Mouse (Mus musculus): ENCODE results near the gene Kcnh6. TPM values are rescaled to one million over a fixed set of nuclear protein-coding genes. Genes with fewer than 3 reads are reported as not detected.

Kcnh6 gene
- total RNA-seq, 1 experiment from 2014 or later, result 0.15 TPM

GRCm38 (mm10) chr11:106063756-106064155 is 55.8 kb downstream of the Kcnh6 start:
- DNase-seq, result no peak

- no peak for DNase-seq
Measured at GRCm38 (mm10) chr11:106065073-106065922, 57.4 kb downstream of the Kcnh6 start.

DNA sequence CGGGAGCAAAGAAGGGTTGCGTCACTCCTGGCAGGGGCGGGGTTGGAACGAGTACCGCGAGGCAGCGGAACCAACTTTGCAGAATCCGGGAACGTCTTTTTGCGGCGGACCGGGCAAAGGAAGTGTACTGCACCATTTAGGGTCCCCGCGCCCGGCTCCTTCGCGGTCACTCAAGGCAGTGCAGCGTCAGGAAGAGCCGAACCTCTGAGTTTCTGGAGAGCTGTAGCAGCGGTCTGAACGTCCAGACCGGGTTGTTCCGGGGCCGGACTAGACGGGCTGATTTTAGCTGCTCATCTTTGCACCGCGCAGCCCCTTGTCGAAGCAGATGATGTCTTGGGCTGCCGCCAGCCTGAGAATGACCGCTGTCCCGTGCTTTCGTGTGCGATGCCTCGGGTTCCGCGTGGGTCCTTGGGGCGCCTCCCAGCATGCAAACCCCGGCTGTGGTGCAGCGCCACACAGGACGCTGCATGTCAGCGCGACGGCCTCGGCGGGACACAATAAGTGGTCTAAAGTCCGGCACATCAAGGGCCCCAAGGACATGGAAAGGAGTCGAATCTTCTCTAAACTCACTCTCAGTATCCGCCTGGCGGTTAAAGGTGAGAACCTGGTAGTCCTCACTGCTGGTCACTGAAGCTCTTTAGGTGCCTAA is 58.1 kb downstream of the Kcnh6 start, which contains the start of gene Taco1:
TSS of gene Taco1 (plus strand) at position 139 of the 649 bp plus-strand sequence.
- DNase-seq, result peak; percentile 97

DNA sequence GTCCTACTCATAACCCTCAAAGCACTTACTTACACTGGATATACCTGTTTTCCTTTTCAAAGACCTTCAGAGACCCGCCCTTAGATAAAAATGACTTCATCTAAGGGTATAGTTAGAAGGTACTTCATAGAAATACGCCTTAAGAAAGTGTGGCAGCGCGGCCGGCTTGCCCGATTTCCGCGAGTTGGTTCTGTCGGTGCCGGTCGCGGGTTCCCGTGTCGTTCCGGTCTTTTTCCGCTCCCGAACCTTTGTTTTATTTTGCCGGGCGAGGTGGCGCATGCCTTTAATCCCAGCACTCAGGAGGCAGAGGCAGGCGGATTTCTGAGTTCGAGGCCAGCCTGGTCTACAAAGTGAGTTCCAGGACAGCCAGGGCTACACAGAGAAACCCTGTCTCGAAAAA is 58.7 kb downstream of the Kcnh6 start:
- DNase-seq, result peak; percentile 47

DNA sequence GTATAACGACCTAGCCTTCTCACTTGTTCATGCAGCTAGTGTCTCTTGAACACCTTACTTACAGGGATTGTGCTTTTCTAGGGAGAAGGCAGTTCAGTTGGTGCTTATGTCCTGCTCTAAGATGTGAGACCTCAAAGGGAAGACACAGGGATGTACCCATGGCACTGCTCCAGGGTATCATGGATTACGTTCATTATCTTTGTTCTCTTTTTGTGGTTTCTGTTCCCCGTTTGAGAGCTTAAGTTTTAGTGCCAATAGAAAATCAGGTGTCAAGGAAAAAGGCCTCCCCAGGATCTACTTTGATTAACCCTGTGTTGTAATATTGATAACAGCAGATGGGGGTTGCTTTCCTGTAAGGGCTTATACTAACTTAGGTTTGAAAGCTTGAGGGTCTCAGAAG is 65.8 kb downstream of the Kcnh6 start:
- DNase-seq, result no peak

GRCm38 (mm10) chr11:106076321-106076720 is 68.4 kb downstream of the Kcnh6 start:
- peak; percentile 87 for DNase-seq

Other genes starting within 250 kb of the Kcnh6 start
- 142 and 145 TPM in 2 replicates for gene Cyb561, start 54.8 kb upstream of the Kcnh6 start, total RNA-seq (2021)
- gene Ace, start 40.2 kb upstream of the Kcnh6 start, total RNA-seq (2021), result 12.4 and 19.5 TPM in 2 replicates
- not detected in 2 replicates for gene Ace3, start 13.4 kb upstream of the Kcnh6 start, total RNA-seq (2021)
- 50.3 and 58.0 TPM in 2 replicates for gene Dcaf7, start 28.7 kb downstream of the Kcnh6 start, total RNA-seq (2021)
- 41.4 and 47.1 TPM in 2 replicates for gene Taco1, start 57.9 kb downstream of the Kcnh6 start, total RNA-seq (2021)
- 41.6 and 55.1 TPM in 2 replicates for gene Map3k3, start 76.5 kb downstream of the Kcnh6 start, total RNA-seq (2021)
- not detected in 2 replicates for gene Gm10840, start 152.7 kb downstream of the Kcnh6 start, total RNA-seq (2021)
- gene Limd2, start 152.7 kb downstream of the Kcnh6 start, total RNA-seq (2021), result 21.1 and 59.4 TPM in 2 replicates
- gene Strada, start 194.0 kb downstream of the Kcnh6 start, total RNA-seq (2021), result 12.1 and 12.5 TPM in 2 replicates
- gene Ccdc47, start 208.2 kb downstream of the Kcnh6 start, total RNA-seq (2021), result 116 and 120 TPM in 2 replicates
- 51.5 and 59.9 TPM in 2 replicates for gene Ddx42, start 208.8 kb downstream of the Kcnh6 start, total RNA-seq (2021)
- 66.1 and 77.0 TPM in 2 replicates for gene Ftsj3, start 248.0 kb downstream of the Kcnh6 start, total RNA-seq (2021)
- 141 and 146 TPM in 2 replicates for gene Psmc5, start 248.0 kb downstream of the Kcnh6 start, total RNA-seq (2021)

All from adrenal gland, postnatal 14 days (tissue).